In the genomic region with DNA sequence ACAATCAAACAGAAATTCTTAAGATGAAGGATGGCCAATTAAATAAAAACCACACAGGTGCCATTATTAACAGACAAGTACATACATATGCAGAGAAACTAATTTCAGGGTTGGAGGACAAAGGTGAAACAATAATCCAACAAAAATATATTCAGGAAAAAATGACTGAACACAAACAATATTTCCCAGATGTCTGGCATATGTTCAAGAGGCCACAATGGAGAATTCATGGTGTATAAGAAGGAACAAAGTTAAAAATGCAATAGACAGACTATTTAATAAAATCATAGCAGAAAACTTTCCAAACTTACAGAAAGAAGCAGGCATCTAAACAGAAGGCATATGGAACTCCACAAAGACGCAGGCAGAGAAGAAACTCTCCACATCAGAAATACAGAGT, we compare ENCODE assay signal across 21 mouse cellular contexts. TPM values are rescaled to one million over a fixed set of nuclear protein-coding genes. Genes with fewer than 3 reads are reported as not detected.
"Had no signal": no experiment of that assay in that cellular context is flagged by ENCODE, and none has a peak within 500 bp of the region (broad histone marks: within the 10 kb centered on the region; RNA-seq: fewer than 3 reads in every experiment).

No protein-coding gene starts in this region.

- H3K36me3 ChIP-seq: limb, embryonic 12.5 days; neural tube, embryonic 13.5 days had no signal

- H3K4me3 ChIP-seq: left cerebral cortex, adult 2 months; limb, embryonic 12.5 days; midbrain, embryonic 12.5 days; myocyte; neural tube, embryonic 13.5 days had no signal

- H3K4me1 ChIP-seq: limb, embryonic 12.5 days had no signal

- ATAC-seq: liver, postnatal 0 days; lung, postnatal 0 days; midbrain, embryonic 16.5 days had no signal

- H3K4me2 ChIP-seq: limb, embryonic 12.5 days; liver, embryonic 11.5 days; lung, embryonic 14.5 days; midbrain, embryonic 12.5 days; neural tube, embryonic 13.5 days had no signal

- H3K27me3 ChIP-seq: limb, embryonic 12.5 days; midbrain, embryonic 12.5 days; neural tube, embryonic 13.5 days had no signal

- DNase-seq: kidney, adult 2 months; kidney, postnatal 36 days; layer of hippocampus, postnatal 36 days; liver, postnatal 0 days; lung, embryonic 14.5 days; retina, postnatal 1 day; right cerebral cortex, postnatal 25 days; thymus, adult 18-20 months; thymus, postnatal 36 days had no signal

- H3K9ac ChIP-seq: limb, embryonic 12.5 days; liver, embryonic 14.5 days; liver, postnatal 0 days; lung, embryonic 14.5 days; midbrain, embryonic 12.5 days; neural tube, embryonic 13.5 days had no signal

- H3K9me3 ChIP-seq: limb, embryonic 12.5 days; midbrain, embryonic 12.5 days; neural tube, embryonic 13.5 days had no signal

- H3K27ac ChIP-seq: kidney, postnatal 0 days; left cerebral cortex, adult 2 months; limb, embryonic 12.5 days; liver, embryonic 14.5 days; macrophage; midbrain, embryonic 12.5 days; neural tube, embryonic 13.5 days had no signal

RNA-seq across cellular contexts. Expression of gene Ccdc173, which starts 24.7 kb away (rescaled TPM):
- polyA plus RNA-seq: spleen, adult 2 months had no signal
